Mouse (Mus musculus) CD4-positive, CD25-positive, alpha-beta regulatory T cell, adult 4 months (primary cell): Measurements from ENCODE around the gene Gm4894. TPM values are rescaled to one million over a fixed set of nuclear protein-coding genes. Genes with fewer than 3 reads are reported as not detected.

Experiments
- ATAC-seq: one replicate; pipeline ENCODE4 v1.8.0; 2017
- polyA plus RNA-seq, 2 experiments: library from polyadenylated mRNA; unstranded; fragments of 100-300 nt; shearing (Covaris generic); gene quantifications; one replicate each; pipeline ENCODE4 v1.2.1; 2017

Gene Gm4894
- polyA plus RNA-seq: not detected

DNA sequence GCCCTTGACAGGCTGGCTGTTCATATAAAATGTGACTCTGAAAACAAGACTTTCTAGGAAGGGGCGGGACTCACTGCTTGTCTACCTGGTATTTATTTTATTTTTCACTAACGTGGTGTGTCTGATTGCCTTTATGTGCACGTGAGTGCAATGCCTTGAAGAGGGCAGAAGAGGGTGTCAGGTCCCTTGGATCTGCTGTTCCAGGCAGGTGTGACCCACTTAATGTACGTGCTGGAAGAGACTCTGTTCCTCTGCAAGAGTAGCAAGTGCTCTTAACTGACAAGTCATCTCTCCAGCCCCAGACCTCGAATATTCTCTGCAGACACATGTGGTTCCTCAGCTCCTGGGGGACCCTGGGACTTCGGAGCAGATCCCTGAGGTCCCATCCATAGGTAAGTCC lies at the start of gene Gm4894:
Gene Gm4894, plus strand, starts transcription at position 301 of the 400 bp plus-strand sequence.
- no peak for ATAC-seq

DNA sequence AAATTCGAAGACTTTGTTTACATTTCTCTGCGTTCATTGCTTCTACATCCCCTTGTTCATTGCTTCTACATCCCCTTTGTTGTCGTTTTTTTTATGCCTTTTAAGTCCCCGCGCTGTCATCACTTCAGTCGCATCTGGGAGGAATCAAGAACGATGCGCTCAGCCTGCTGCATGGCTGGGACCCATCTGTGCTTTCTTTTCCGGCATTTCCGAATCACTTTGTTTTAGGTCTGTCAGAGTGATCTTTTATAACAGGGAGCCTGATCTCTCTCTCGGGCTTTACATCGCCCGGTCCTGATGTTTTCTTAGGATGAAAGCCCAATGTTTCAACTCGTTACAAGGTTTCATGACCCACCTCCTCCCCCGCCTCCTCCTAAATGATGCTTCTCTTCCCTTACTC lies 44.0 kb upstream of the Gm4894 start:
- no peak for ATAC-seq

DNA sequence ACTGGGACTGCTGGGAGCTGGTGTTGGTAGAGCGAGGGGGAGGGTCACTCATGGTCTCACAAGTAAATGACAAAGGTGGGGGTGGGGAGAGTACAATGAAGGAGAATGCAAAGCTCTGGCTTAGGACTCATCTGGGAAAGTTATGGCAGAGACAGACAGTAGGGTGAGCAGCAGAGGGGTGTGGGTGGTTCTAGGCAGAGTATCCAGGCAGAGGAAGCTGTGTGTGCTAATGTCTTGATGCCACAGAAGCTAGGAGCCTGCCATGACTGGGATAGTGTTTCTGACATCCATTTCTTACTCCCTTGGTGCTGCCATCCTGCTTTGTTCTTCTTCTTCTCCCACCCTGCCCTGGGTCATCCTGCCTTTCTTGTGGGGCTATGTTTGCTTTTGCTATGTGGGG lies 38.8 kb upstream of the Gm4894 start:
- ATAC-seq: no peak

DNA sequence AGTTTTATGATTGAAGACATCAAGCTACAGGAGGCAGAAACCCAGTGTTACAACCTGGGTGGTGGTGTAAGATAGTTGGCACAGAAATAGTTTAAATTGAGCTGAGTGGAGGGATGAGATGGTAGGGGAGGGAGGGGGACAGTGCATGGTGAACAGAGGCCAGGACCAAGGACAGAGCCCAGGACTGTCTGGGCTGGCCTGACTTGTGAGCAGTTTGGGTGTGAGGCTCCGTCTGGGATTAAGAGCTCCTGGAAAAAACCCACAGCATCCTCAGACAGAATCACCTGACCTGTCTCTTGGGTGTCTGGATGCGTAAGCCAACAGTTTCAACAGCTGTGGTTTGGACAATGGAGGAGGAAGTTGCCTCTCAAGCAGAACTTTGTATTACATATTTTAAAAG lies 35.6 kb upstream of the Gm4894 start:
- ATAC-seq: no peak

DNA sequence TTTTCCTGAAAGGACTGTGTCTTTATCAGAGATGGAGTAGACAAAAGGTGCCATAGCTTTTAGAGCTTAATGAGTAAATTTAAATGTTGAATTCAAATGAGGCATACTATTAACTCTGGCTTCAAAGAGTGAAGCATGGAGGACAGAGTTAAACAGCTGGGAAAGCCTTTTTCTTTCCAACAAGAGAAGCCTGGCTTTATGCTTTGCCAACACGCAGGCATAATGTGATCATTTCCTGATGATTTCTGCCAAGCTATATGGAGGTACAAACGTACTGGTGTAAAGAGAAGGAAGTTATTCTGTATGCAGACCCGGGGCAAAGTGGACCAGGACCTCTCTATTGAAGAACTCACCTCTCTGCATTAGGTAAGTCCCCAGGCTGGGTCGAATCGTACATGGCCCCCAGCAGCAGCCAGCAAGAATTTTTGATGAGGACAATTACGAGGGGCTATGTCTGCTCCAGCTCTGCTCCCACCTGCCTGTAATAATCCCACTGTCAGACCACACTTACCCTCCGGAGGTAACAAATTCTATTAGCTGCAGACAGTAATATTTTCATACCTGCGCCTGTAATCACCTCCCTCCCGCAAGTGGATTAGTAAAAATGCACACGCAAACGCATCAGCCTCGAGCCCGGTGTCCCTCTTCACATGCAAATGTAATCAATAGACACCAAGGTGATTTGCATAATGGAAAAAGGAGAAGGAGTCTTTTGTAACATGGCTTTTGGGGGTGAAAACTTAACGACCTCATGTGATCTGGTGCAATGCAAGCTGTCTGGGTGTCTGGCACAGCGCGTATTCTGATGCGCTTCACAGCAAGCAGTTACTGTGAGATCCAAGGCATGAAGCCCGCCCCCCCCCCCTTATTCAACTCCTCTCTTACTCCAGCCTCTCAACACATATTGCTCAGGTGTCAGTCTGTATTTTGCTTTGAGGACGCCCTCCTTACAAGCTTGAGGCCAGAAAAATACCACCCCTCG lies 32.4 kb upstream of the Gm4894 start:
- no peak for ATAC-seq

DNA sequence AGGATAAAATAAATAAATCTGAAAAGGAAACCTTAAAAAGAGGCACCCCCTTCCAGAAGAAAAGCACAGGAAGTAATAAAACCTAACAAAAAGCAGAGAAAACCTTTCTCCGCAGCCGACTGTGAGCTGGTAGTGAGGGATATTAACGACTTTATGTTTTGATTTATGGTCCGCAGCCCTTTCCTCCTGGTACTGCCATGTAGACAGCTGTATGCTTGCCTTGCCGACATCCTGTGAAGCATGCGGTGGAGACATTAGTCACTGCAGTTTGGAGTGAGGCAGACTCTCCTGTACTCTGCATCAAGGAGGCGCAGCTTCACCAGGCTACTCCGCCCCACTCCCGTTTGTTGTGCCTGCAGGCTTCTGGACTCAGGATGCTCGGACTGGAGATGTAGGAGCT lies 25.8 kb upstream of the Gm4894 start:
- ATAC-seq: no peak

DNA sequence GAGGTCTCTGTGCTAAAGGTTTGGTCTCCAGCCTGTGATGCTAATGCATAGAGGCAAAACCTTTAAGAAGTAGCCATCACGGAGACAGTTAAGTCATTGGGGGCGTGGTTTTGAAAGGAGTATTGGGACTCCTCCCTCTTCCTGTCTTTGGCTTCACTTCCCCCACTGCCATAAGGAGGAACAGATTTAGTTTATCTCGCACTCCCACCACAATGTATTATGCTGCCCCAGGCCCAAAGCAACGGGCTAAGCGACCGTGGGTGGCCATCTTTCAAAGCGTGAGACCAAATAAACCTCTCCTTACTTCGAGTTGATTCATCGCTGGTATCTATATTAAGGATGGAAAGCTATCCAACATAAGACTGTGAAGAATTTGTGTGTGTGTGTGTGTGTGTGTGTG lies 22.9 kb upstream of the Gm4894 start:
- no peak for ATAC-seq

DNA sequence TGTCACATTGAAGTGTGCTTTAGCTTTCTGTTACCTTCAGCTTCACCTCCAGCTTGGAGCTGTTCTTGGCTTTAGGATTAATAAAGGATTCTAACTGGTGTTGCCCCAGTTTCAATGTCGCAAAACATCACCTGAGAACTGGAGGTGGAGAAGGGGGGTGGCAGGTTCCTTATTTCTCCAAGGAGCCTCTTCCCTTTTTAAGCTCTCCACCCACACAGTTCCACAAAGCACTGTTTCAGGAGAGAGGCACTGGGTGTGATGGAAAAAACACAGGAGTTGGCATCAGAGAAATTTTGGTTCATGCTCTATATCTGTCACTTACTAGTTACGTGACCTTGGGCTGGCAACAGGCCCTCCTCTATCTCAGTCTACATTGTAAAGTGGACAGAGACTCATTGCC lies 21.3 kb upstream of the Gm4894 start:
- no peak for ATAC-seq

DNA sequence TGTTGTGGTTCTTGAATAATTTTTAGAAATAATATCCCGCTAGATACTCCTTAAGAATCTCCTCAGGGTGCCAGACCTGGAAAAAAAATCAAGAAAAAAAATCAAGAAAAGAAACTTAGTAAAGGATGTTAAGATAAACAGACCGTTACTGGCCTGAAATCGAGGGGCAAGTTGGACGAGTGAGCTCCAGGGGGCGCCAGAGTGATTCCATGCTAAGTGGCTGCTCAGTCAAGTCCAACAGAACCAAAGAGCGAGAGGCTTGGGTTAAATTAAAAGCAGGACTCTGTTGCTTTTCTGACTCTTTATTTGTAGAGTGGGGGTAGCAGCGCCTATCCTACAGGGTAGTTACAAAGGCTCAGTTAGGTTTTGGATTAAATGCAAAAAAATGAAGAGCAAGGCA lies 3.5 kb upstream of the Gm4894 start:
- no peak for ATAC-seq

DNA sequence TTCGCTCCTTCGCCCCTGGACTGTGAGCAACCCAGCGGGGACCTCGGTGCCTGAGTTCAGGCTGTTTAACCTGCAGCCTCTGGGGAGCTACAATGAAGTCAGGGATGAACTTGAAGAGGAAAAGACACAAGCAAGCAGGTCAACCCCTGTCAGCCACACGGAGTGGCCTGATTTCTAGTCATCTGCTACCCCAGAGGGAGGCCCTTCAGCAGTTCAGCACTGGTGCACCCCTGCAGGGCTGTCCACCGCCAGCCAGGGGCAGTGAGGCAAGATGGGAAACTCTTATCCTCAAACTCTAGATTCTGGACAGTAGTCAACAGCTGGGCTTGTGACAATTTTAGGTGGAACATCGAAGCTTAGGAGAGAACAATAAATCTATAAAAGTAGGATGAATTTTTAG lies 18.6 kb downstream of the Gm4894 start:
- ATAC-seq: no peak

DNA sequence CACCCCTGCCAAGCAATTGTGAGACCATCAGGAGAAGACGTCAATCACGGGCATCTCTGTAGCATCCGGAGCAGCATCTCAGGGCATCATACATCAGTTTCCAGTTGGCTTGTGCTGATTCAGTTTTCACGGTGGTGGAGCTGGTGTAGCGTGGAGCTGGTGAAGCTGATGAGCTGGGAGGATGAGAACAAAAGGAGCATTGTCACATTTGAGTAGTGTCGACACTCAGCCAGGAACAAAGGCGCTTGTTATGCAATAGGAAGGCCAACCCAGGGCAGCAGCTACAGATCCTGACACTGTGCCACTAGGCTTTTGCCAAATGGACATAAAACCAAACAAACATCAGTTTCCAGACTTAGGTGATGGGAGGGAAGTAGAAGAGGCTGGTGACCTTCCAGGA lies 23.2 kb downstream of the Gm4894 start:
- ATAC-seq: no peak

DNA sequence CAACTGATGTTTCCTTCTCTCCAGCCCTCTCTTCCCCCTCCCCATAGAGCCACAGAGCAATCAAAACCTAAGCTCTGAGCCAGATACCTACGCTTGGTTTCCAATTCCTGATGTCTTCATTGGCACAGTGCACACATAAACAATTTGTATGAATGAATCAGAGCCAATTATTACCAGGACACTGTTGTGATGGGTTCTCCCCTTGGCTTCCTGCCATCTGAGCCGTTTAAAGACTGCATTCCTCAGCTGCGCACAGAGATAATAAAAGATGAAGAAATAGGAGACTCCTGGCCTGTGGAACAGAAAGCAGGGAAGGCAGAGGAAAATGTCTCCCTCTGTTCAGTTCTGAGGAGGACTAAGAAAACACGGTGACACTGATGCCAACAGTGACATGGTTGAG lies 25.6 kb downstream of the Gm4894 start:
- no peak for ATAC-seq

DNA sequence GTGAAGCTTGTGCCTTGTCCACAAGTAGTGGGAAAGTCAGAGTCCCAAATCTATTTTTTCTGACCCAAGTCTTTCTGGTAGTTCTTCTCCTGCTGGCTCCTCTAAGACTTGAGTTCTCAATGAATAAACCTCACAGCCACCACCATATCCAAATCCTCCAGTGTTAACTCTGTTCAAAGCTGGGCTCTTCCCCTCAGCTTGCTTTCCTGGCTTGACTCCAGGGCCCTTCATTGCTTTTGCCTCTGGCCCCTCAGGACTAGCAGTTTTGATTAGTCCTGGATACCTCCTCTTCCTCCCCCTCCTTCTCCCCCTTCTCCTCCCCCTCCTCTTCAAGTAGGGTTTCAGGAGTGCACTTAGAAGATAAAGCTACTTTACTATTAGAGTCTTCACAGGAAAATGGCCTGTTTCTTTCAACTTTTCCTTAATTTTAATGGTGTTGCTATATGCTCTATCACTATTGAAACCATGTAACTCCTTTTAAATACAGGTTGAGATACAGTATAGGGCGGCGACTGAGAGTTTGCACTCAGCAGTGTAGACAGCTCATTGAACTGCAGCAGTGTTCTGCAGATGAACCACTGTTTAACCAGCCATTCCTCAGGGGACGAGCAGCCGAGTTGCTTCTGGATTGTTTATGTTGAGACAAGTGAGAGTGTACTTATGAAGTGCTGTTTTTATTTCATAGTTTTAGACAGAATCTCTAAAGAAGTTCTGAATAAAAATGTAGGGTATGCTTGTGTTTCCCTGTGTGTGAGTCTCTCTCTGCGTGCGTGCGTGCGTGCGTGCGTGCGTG lies 26.4 kb downstream of the Gm4894 start:
- no peak for ATAC-seq

DNA sequence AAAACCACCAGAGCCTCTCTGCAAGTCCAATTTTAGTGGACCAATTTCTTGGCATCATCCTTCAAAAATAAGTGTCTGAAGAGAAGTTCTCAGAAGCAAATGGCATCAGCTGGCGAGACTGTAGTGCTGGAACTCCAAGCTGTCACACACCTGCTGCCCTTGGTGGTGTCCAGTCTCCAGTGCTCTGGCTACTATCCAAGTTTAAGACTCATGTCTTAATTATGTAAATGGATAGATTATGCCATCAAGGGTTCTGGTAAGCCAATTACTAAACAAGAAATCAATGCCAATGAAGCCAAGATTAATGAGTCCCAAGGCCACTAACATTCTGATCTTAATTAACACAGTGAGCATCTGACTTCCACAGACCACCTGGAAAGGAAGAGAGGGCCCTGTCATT lies 44.8 kb downstream of the Gm4894 start:
- no peak for ATAC-seq

DNA sequence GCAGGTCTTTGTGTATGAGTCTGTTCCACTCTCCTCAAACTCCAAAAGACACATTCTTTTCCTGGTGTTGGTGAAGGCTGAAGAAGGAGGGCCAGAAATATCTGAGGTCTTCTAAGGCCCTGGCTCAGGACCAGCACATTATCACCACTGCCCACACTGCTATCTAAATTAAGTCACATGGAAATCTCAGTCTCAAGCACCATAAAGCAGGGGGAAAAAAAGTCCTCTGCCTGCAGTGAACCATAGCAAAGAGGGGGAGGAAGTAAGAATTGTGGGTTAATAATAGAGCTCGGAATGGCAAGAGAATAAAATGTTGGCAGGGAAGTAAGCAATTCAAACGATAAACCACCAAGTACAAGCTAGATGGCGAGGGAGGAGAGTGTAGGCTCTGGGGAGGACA lies 57.2 kb downstream of the Gm4894 start:
- no peak for ATAC-seq

DNA sequence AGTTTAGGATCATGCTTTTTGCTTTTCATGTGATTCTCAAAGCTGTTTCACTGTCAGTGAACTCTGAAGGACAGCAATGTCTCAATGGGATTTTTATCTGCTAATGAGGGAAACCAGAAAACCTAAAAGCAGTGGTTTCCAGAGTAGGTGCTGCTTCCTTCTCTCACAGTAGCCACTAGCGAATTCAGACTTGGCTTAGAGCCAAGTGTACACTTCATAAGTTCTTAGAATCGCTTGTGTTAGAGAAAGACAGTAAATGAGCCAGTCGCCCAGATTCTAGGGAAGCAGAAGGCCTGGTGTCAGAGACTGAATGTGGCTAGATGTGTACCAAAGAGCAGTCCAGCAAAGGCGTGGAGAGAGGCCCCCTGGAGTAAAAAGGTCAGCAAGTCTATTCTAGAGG lies 60.5 kb downstream of the Gm4894 start:
- ATAC-seq: no peak

DNA sequence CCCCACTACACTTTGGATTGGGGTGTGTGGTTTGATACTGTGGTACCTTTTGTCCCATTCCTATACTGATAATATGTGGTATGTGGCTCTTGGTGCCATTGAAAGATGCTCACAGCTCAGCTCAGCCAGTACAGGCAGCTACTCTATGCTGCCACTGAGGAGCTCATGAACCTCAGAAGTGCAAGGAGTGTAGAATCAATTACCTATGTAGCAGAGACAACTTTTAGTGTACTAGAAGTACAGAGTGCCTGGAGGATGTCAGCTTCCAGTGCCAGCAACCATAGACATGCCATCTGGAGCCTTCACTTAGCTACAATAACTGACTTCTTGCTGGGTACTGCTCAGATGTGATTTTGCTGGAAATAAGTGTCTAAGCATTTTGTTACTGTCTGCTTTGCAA lies 68.3 kb downstream of the Gm4894 start:
- no peak for ATAC-seq

Other genes with a start within 250 kb of the Gm4894 start
- gene Zw10, start 194.9 kb upstream of the Gm4894 start, polyA plus RNA-seq: 10 to 100 TPM; 39.4 to 49.4 TPM
- gene Tmprss5, start 169.3 kb upstream of the Gm4894 start, polyA plus RNA-seq: not detected
- not detected for gene Drd2, start 90.1 kb downstream of the Gm4894 start, polyA plus RNA-seq
- not detected for gene Ankk1, start 176.5 kb downstream of the Gm4894 start, polyA plus RNA-seq
- gene Ttc12, start 235.7 kb downstream of the Gm4894 start, polyA plus RNA-seq: not detected